Mouse (Mus musculus) layer of hippocampus, postnatal 25 days (tissue): Measurements from ENCODE around the gene Ugt1a6b. TPM values are rescaled to one million over a fixed set of nuclear protein-coding genes. Genes with fewer than 3 reads are reported as not detected.
"Not testable (repeated sequence)": the region's sequence is repeated elsewhere in the genome, so short reads cannot be mapped to it uniquely, and the experiment has no call there.

Source experiments
- DNase-seq, 2 experiments: peaks; one replicate each; pipeline ENCODE4 v3.0.0; 2022; ENCODE audit warnings: mixed read lengths in 2 of 2, low spot score in 1 of 2; ENCODE audit errors: extremely low spot score in 1 of 2
- total RNA-seq, 2 experiments: library from RNA; stranded (reverse); gene quantifications; 2 replicates each; pipeline ENCODE4 v1.2.3; 2021

The Ugt1a6b gene
- total RNA-seq, 2 experiments from 2014 or later: 0.40 TPM; not detected in 1

DNA sequence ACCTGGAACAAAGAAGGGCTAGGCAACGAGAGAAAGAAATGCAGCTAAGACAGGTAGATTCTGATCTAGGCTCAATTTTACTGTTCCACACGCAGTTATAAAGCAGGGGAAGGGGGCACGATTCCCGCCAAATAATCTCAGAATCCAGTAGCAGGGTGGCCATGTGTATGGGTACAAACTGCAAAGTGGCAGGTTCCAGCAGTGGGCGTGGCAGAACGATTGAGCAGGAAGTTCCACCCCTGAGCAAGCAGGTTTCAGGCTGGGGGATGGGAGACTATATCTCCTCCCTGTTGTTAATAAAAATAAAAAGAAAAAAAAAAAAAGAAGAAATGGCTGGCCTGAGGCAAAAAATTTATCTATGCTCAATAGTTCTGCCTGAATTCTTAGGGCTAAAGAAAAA lies 9.7 kb downstream of the Ugt1a6b start:
- DNase-seq: not testable (repeated sequence)

DNA sequence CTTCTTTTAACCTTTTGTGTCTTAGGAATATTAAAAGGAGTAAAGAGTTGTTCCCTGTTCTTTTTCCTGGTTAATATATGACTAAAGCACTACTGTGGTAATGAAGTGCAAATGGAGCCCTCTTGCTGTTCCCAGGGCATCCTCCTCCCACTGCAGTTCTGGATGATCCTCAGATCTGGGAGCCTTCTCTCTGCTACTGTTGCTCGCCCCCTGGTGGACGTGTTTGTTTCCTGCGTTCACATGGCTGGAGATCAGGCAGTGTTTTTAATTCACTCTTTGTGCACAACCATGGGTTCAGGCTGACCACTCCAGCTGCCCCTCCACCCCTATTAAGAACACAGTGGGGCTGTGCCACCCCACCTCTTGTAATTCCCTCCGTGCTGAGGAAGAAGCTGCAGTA lies 17.5 kb downstream of the Ugt1a6b start:
- not testable (repeated sequence) for DNase-seq

DNA sequence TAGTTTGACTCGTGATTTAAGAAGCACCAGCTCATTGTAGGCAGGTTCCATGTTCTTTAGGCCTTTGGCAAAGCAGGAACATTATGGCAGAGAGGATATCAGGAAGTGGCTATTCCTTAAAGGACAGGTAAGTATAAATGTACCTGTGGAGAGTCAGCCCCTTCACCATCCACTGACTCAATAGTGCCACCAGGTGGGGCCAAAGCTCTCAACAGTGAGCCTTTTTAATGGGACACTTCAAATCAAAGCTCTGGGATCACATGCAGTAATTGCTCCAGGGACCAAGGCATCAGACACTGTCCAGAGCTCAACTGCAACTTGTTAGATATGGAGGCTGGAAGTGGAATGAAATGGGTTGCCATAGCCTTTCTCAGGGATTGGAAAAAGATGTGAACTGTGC lies 18.5 kb downstream of the Ugt1a6b start:
- DNase-seq: not testable (repeated sequence)

DNA sequence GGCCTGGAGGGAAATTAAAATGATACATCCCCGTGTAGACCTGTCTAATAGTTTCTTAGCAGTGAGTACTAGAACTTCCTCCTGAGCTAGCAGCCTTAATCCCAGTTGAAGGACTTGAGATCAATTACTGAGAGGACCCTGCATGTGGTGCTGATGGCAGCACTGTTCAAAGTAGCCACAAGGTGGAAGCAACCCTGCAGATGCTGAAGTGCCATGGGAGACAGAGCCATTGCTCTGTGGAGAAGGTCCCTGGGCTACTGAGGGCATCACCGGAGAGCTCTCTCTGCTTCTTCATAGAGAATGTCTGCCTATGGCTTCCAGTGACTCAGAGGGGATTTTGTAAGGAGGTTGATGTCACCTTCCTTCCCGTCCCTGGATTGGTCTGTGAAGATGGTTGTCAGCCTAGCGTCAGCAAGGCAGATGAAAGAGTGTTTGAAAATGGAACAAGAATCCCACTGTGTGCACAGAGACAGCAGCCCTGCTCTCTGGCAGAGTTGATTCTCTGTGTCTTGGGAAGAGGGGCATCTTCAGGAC lies 22.8 kb downstream of the Ugt1a6b start:
- DNase-seq: not testable (repeated sequence)

DNA sequence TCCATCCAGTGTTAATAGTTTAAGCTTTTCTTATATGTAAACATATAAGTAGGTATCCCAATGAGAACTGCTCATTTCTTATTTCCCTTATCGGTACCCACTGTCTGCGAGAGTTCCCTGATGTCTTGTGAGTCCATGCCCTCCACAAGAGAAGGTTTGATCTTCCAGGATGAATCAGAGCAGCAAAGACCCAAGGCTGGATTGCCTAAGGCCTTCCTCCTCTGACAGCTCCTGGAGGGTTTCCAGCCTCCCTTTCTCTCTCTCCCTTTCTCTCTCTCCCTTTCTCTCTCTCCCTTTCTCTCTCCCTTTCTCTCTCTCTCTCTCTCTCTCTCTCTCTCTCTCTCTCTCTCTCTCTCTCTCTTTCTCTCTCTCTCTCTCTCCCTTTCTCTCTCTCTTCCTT lies 26.0 kb downstream of the Ugt1a6b start:
- DNase-seq: not testable (repeated sequence)

DNA sequence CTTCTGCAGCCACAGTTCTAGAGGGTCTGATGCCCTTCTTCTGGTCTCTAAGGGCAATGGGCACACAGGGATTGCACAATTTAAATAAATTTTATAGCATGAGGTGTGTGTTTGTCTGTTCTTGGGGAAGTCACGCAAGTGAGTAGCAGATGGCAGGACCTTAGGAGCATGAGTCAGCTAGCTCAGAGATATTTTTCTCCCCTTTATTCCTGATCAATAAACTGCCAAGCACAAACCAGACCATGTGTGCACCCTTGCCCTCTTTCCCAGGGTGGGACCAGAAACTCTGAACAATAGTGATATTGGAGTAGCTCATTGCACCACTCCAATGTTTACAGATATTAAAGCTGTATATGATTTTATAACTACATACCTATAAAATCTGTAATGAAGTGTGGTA lies 27.2 kb downstream of the Ugt1a6b start:
- not testable (repeated sequence) for DNase-seq

DNA sequence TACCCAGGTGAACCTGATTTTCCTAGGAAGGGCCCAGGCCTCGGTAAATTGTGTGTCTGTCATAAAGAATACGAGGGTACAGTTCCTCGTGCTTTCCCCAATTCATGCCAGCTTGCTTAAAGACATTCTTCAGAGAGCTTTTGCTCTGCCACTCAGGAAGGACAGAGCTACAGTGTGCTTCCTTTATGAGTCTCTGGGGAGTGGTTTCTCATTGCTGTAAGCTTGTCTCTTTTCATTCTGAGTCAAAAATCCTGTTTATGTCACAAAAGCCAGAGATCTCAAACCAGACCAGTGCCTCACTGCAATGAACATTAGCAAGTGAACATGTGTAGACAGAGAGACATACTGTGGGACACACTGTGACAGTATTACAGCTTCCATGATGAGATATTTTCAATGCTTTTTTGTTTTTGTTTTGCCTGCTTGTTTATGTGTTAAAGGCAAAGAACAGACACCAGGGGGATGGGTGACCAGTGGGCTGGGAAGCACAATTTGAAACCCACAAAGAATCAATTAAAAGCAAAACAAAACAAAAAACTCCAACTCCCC lies 30.9 kb downstream of the Ugt1a6b start:
- DNase-seq: no peak

DNA sequence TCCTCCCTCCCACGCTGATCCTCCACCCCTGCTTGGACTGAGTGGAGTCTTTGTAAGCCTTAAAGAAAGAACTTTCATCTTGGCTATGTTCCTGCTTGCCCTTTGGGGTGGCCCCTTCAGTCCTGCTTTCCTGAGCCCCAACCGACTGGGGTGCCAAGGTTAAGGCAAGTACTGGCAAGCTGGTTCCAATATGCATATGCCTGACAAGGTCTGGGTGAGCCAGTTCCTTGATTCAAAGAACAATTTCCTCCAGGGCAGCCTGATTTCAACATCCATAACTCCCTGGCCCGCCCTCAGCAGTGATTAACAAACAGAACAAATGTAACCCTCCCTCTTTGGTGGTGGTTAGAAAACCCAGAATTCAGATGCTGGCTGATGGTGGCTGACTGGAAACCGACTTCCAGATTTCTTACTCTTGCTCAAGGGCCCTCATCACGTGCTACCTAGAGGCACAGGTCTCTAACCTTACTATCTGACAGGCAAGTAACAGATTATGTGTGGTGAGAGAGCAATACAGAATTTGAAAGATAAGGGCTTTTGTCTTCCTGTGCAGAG lies 31.5 kb downstream of the Ugt1a6b start, which contains the start of gene Ugt1a6a:
TSS of gene Ugt1a6a (plus strand) at position 353 of the 555 bp plus-strand sequence.
- not testable (repeated sequence) for DNase-seq

DNA sequence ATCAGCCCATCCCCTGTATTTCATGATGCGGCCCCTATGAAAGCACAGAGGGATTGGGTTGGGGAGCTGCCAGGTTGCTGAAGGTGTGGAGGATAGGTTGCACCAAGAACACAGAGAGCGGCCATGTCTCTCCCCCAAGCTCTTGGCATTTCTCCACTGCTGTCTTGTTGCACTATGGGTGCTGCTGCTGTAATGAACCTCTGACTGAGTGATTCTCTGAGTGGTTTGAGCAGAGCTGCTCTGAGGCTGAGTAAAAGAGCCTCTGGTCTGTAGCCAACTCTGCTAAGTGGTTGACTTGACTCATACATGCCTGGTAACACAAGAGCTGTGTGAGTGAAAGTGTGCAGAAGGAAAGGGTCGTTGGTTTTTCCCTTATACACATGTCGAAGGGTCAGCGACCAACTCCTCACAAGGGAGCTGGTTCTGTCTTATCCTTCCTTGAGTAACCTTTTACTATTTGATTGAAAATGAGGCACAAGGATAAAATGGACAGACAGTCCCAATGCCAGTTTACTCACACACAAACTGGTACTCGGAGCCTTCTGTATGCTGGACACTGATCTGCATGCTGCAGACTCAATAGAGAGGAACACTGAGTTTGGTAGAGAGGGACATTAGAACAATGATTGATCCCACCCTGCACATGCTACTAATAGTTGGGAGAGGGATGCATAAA lies 32.3 kb downstream of the Ugt1a6b start:
- DNase-seq: not testable (repeated sequence)

DNA sequence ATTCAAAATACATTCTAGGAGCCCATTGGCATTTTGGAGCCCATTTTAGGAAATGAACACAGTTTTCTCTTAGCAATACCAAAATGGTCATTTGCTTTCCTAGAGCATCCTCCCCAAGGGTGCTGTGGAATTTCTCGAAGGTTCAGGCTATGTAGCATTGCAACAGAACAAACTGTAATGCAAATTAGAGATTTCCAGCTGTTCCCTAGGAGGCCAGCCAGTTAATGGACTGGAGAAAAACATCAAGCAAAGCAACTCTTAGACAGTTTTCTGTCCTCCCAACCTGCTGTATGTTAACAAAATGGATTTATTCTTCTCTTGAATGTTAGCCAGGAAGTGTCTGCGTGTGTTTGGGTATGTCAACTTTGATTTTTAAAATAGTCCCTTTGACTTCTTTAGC lies 33.6 kb downstream of the Ugt1a6b start:
- no peak for DNase-seq

DNA sequence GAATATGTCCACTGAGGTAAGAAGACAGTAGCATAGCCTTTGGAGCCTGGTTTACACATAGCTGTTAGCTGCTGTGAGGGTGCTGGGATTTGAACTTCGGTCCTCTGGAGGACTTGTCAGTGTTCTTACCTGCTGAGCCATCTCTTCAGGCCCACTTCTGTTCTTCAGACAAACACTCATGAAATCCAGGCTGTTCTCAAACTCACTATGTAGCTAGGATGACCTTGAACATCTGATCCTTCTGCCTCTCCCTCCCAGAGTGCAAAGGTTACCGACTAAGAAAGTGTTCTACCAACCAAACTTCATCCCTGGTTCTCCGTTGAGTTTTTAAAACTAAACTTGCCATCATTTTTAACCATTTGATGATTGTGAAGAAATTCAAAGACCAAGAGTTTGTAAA lies 34.2 kb downstream of the Ugt1a6b start:
- DNase-seq: no peak

DNA sequence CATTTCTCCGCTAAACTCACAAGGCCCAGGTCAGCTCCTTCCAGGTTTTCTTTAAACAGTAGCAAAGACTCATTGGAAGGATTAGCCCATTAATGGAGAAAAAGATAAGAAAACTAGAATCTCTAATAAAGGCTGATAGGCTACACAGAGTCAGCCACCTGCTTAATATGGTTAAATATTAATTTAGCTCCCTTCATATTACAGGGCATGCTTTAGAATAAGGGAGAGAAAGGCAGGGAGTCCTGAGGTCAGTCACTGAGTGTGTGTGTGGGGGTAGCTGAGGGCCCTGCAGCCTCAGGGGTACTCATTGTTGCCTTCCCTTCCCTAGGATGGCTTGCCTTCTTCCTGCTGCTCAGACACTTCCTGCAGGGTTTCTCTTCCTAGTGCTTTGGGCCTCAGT lies 35.1 kb downstream of the Ugt1a6b start:
- DNase-seq: no peak

DNA sequence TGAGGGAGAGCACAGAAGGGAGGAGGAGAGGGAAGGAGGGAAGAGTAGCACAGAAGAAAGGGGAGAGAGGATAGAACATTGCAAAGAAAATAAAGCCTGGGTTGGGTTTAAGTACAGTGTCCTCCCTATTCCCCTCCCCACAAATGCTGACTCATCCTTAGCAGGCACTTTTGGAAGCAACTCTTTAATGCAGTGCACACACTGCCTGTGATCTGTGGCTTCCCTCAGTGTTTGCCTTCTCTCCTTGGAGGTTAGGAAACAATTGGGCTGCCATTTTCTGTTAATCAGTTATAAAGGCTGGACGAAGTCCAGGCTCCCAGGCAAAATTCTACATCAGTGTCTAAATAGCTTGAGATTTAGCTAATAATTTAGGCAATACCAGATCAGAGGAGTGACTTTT lies 37.4 kb downstream of the Ugt1a6b start:
- DNase-seq: not testable (repeated sequence)

DNA sequence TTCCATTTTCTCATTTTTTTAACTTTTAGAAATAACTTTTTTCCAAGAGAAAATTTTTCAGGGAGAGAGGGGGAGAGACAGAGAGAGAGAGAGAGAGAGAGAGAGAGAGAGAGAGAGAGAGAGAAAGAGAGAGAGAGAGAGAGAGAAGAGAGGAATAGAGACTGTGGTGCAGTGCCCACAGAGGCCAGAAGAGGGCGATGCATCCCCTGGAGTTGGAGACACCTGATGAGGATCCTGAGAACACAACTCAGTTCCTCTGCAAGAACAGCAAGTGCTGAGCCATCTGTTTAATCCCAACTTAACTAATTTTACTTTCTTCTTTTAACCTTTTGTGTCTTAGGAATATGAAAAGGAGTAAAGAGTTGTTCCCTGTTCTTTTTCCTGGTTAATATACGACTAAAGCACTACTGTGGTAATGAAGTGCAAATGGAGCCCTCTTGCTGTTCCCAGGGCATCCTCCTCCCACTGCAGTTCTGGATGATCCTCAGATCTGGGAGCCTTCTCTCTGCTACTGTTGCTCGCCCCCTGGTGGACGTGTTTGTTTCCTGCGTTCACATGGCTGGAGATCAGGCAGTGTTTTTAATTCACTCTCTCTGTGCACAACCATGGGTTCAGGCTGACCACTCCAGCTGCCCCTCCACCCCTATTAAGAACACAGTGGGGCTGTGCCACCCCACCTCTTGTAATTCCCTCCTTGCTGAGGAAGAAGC lies 41.1 kb downstream of the Ugt1a6b start:
- peak in 1 of 2 experiments; percentile 60 for DNase-seq

DNA sequence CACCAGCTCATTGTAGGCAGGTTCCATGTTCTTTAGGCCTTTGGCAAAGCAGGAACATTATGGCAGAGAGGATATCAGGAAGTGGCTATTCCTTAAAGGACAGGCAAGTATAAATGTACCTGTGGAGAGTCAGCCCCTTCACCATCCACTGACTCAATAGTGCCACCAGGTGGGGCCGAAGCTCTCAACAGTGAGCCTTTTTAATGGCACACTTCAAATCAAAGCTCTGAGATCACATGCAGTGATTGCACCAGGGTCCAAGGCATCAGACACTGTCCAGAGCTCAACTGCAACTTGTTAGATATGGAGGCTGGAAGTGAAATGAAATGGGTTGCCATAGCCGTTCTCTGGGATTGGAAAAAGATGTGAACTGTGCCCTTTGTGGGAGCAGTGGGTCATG lies 42.2 kb downstream of the Ugt1a6b start:
- not testable (repeated sequence) for DNase-seq

DNA sequence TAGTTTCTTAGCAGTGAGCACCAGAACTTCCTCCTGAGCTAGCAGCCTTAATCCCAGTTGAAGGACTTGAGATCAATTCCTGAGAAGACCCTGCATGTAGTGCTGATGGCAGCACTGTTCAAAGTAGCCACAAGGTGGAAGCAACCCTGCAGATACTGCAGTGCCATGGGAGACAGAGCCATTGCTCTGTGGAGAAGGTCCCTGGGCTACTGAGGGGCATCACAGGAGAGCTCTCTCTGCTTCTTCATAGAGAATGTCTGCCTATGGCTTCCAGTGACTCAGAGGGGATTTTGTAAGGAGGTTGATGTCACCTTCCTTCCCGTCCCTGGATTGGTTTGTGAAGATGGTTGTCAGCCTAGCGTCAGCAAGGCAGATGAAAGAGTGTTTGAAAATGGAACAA lies 47.1 kb downstream of the Ugt1a6b start:
- DNase-seq: peak in 1 of 2 experiments; percentile 6

DNA sequence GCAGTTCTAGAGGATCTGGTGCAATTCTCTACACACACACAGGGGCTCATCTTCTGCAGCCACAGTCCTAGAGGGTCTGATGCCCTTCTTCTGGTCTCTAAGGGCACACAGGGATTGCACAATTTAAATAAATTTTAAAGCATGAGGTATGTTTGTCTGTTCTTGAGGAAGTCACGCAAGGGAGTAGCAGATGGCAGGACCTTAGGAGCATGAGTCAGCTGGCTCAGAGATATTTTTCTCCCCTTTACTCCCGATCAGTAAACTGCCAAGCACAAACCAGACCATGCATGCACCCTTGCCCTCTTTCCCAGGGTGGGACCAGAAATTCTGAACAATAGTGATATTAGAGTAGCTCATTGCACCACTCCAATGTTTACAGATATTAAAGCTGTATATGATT lies 55.4 kb downstream of the Ugt1a6b start:
- DNase-seq: no peak

DNA sequence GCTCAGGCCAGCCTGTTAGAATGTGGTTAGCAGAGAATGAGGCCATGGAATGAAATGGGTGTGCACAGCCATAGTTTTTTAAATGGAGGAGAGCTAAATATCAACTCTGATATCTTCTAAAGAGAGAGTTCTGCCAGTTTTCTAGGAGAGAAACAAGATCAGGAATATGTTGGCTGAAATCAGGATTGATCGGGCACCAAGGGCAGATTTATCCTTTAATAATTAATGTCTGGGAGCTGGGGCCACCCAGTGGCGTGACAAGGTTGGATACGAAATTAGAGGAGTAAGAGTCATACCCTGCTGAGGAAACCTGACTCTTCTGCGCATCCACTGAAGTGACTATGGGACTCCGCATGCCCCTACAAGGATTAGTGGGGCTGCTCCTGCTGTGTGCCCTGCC lies 62.7 kb downstream of the Ugt1a6b start, which contains the start of gene Ugt1a5:
TSS of gene Ugt1a5 (plus strand) at position 302 of the 400 bp plus-strand sequence.
- no peak for DNase-seq

DNA sequence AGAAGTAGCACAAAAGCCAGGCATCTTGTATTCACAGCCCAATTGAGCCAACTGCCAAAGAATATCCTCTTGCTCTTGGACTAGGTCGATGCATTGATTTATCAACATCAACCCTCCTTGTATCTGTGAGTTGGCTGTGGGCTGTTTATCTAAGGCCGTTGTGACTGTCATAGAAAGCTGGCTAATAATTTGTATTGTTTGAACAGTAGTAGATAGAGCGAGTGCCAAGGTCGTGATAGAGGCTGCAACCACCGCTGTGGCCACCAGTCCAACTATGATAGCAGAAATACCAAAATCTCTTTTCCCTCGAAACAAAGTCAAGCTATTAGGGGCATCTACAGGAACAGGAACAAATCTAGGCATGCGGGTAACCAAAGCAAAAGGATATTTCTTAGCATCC lies 69.1 kb downstream of the Ugt1a6b start:
- not testable (repeated sequence) for DNase-seq

DNA sequence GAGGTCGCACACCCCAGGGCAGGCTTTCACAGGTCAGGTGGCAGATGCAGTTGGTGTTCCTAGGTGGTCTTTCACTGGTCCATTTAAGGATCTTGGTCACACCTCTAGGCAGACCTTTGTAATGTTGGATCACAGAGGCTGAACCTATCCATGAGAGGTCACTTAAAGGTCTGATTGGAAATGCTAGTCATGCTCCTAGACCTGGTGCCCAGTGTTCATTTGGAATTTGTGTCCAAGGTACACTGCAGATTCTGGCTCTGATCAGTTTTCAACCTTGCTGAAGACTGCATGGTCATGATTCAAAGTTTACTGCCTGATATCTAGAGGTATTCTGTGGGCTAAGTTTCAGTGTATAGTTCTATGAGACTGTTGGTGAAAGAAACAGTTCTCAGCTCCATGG lies 76.6 kb downstream of the Ugt1a6b start:
- DNase-seq: no peak
